Mouse (Mus musculus) cerebellum, adult 2 months (tissue): ENCODE measurements around the gene Slc39a11.

Experiments used
- CTCF ChIP-seq: fragments of 200-500 bp; IDR thresholded peaks from 2 replicates; pipeline ENCODE4 v1.5.1; 2011; ENCODE audit warnings: low read depth, mild to moderate bottlenecking, control low read depth, low read length, moderate library complexity, borderline replicate concordance; ENCODE audit not compliant: insufficient read depth
- POLR2A ChIP-seq: fragments of 200-500 bp; IDR thresholded peaks from 2 replicates; pipeline ENCODE4 v1.6.1; 2011; ENCODE audit warnings: low read length, control low read depth, borderline replicate concordance; ENCODE audit not compliant: insufficient read depth

DNA sequence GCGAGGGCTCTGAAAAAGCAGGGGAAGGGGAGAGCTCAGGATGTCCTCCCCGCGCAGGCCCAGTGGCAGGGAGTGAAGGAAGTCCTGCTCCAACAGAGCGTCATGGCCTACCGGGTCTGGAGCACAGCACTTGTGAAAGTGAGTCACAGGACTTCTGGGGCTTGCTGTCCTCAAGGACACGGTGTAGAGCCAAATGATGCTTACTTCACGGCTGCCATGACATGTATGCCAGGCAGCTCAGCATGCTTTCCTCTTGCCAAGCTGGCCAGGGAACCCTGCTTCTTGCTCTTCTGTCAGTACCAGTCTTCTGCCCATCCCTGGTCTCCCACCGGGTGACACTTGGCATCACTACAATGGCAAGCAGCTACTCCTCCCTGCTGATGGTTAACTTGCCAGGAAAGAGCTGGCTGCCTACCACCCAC lies 6.6 kb upstream of the Slc39a11 start:
- no peak for TF ChIP-seq CTCF
- no peak for TF ChIP-seq POLR2A
